Mouse (Mus musculus) megakaryocyte, embryonic 14.5 days (primary cell): ENCODE results near the gene Htr5a.

Experiments
- FLI1 ChIP-seq: IDR thresholded peaks from 2 replicates; pipeline ENCODE4 v1.6.1; 2012; ENCODE audit warnings: low read length, inconsistent platforms, mixed read lengths
- GATA1 ChIP-seq: IDR thresholded peaks from 3 replicates; pipeline ENCODE4 v1.6.1; 2012; ENCODE audit warnings: mixed read lengths, low read length, inconsistent platforms, borderline replicate concordance

- no peak for TF ChIP-seq GATA1
- no peak for TF ChIP-seq FLI1
These were observed 3.9 kb upstream of the Htr5a start for GRCm38 (mm10) chr5:27838061-27838460.
